Mouse (Mus musculus): ENCODE measurements around the gene Synj2. TPM values are rescaled to one million over a fixed set of nuclear protein-coding genes. Genes with fewer than 3 reads are reported as not detected.
A peak's percentile ranks its signal among the peaks of the same experiment; 100 is the strongest.

Synj2 gene
- total and polyA plus RNA-seq, 2 experiments, result 0.66 to 3.0 TPM

DNA sequence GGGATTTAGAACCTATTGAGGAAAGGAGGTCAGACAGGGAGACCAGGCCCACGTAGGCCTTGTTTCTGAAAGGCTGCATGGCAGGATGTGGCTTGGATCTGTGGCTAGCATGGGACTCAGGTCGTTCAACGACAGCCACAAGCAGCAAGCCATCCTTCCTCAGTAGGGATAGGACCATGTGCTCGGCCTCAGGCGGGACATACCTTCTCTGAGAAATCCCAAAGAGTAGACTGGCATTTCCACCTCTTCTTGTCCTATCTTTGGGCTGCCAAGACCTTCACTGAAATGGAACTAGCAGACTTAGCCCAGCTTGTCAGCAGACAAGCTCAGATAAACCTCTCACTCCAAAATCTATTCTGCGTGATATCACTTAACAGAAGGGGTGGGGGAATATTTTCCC lies 62.6 kb downstream of the Synj2 start:
- Histone ChIP-seq H3K27me3 (ENCODE audit: control insufficient read depth, insufficient read depth, low read length) (no peaks in the 10 kb centered on the region), H3K27ac (replicated peaks; ENCODE audit: insufficient read depth, low read depth, low read length) (no peak overlapping the region), H3K36me3 (ENCODE audit: control insufficient read depth, insufficient read depth, low read length) (no peaks in the 10 kb centered on the region), H3K4me1 (ENCODE audit: control insufficient read depth, insufficient read depth, low read length) (peaks cover 16% of the 10 kb centered on the region), H3K79me2 (ENCODE audit: control insufficient read depth, insufficient read depth, low read length) (no peaks in the 10 kb centered on the region), H3K9ac (ENCODE audit: low read depth, low read length) (no peak overlapping the region), H3K4me3 (ENCODE audit: insufficient read depth, low read depth, low read length) (no peak overlapping the region)
- TF ChIP-seq CTCF (IDR thresholded peaks at IDR 0.05; ENCODE audit: low read depth, low read length) (no peak), POLR2A (IDR thresholded peaks at IDR 0.05; ENCODE audit: extremely low read depth, insufficient read depth, low read length) (no peak)
- WGBS, result 90% methylated on average over 6 of the region's 6 CpGs
- DNase-seq (ENCODE audit: extremely low read depth, low read depth, low spot score), result no peak

DNA sequence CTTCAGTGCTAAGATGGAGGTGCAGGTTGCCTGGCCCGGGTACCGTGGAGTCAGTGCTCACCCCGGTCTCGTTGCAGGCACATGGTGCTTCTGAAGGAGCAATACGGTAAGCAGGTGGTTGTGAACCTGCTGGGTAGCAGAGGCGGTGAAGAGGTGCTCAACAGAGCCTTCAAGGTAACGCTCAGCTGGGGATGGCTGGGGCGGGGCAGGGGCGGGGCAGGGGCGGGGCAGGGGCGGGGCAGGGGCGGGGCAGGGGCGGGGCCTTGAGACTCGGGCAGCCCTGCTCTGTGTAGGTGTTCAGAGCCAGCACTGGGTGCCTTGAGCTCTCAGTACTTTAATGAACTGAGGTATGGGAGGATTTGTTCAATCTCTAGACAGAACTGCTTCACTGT lies 64.2 kb downstream of the Synj2 start:
- H3K4me1 ChIP-seq (ENCODE audit: control insufficient read depth, insufficient read depth, low read length), result peaks cover 10% of the 10 kb centered on the region
- peak overlapping the region; percentile 23; the same call in 1 of the 2 replicates for H3K27ac ChIP-seq (replicated peaks; ENCODE audit: insufficient read depth, low read depth, low read length)
- no peak overlapping the region for H3K4me3 ChIP-seq (ENCODE audit: insufficient read depth, low read depth, low read length)
- no peak for DNase-seq (ENCODE audit: extremely low read depth, low read depth, low spot score)
- H3K36me3 ChIP-seq (ENCODE audit: control insufficient read depth, insufficient read depth, low read length), result no peaks in the 10 kb centered on the region
- WGBS, result 26% methylated on average over 14 of the region's 14 CpGs
- no peaks in the 10 kb centered on the region for H3K27me3 ChIP-seq (ENCODE audit: control insufficient read depth, insufficient read depth, low read length)
- TF ChIP-seq POLR2A (IDR thresholded peaks at IDR 0.05; ENCODE audit: extremely low read depth, insufficient read depth, low read length) (no peak), CTCF (IDR thresholded peaks at IDR 0.05; ENCODE audit: low read depth, low read length) (no peak)
- no peak overlapping the region for H3K9ac ChIP-seq (ENCODE audit: low read depth, low read length)
- no peaks in the 10 kb centered on the region for H3K79me2 ChIP-seq (ENCODE audit: control insufficient read depth, insufficient read depth, low read length)

DNA sequence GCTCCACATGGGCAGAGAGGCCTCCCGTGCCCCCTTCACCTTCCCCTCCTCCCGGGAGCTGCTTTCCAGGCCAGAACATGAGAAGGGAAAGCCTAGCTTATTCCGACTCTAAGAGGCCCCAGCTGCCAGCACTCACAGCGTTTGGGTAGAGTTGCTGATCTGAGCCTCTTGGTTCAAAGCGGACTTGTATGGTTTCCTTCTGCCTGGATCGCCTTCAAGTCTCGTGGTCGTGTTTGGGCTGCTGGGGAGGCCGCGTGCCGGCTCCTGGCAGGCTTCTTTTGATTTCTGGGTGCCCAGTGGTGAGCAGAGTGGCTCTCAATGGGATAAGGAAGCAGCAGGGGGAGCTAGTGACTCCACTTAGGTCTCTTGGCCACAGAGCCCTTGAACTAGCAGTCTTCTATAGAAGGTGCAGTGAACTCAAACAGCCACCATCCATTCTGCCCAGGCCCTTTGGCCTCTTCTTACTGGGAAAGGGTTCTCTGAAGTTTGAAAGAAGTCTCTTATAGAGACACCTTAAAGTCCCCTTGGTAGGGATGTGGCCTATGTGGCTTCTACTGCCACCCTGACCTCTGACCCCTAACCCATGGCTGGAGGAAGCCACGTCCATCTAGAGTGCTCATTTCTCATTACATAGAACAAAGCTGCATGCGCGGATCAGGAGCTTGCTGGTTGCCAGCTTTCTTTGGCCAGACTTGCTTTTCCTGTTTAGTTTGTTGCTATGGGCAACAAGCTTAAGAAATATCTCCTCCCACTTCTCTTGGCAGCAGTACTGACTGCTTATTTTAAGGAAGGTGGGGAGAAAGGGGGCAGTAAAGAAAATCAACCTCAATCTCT lies 64.8 kb downstream of the Synj2 start:
- Histone ChIP-seq H3K4me3 (ENCODE audit: insufficient read depth, low read depth, low read length) (no peak overlapping the region), H3K36me3 (ENCODE audit: control insufficient read depth, insufficient read depth, low read length) (no peaks in the 10 kb centered on the region), H3K27ac (replicated peaks; ENCODE audit: insufficient read depth, low read depth, low read length) (peak overlapping the region; percentile 23; the same call in 1 of the 2 replicates), H3K9ac (ENCODE audit: low read depth, low read length) (no peak overlapping the region), H3K27me3 (ENCODE audit: control insufficient read depth, insufficient read depth, low read length) (no peaks in the 10 kb centered on the region), H3K4me1 (ENCODE audit: control insufficient read depth, insufficient read depth, low read length) (peaks cover 10% of the 10 kb centered on the region), H3K79me2 (ENCODE audit: control insufficient read depth, insufficient read depth, low read length) (no peaks in the 10 kb centered on the region)
- DNase-seq (ENCODE audit: extremely low read depth, low read depth, low spot score), result peak; percentile 89
- 39% methylated on average over 14 of the region's 14 CpGs for WGBS
- TF ChIP-seq POLR2A (IDR thresholded peaks at IDR 0.05; ENCODE audit: extremely low read depth, insufficient read depth, low read length) (no peak), CTCF (IDR thresholded peaks at IDR 0.05; ENCODE audit: low read depth, low read length) (peak; percentile 14; the same call in 1 of the 2 replicates)

DNA sequence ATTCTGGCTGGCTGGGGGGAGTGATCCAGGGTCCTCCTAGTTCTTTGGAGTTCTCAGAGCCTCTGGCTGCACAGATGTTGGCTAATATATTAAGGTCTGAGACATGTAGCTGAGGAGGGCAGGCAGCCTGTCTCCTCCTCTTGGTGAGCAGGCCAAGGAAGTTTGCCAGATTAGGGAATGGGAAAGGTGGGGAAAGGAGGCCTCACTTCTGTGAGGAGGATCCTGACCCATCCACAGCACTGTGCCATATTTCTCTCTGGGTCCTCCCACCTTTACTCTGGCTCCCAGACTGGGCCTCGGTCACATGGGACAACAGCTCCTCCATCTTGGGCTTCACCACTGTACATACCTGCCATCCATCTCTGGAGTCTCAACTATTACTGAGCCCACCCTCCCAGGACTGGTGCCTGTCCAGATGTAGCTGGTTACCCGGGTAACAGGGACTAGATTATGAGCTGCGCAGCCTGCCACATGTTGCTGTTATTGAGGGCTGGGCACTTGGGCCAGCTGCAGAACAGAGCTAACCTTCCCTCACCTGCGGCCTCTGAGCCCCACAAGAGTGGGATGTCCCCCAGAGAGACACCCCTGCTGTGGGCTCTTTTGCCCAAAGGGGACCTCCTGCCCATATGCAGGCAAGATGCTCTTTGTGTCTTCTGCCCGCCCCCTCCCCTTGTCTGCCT lies 66.2 kb downstream of the Synj2 start:
- TF ChIP-seq POLR2A (IDR thresholded peaks at IDR 0.05; ENCODE audit: extremely low read depth, insufficient read depth, low read length) (no peak), CTCF (IDR thresholded peaks at IDR 0.05; ENCODE audit: low read depth, low read length) (no peak)
- no peak overlapping the region for H3K4me3 ChIP-seq (ENCODE audit: insufficient read depth, low read depth, low read length)

DNA sequence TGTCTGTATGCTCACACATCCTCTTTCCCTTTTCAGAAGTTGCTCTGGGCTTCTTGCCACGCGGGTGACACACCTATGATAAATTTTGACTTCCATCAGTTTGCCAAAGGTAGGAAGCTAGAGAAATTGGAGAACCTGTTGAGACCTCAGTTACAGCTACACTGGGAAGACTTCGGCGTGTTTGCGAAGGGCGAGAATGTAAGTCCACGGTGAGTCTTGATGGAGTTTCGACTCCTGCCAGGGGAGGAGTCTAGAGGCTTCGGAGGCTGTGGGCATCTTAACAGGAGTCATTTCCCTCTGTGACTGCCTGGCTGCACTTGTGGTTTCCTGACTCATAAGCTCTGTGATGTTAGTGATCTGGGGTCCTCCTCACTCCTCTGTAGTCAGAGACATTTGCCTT lies 66.8 kb downstream of the Synj2 start:
- Histone ChIP-seq H3K36me3 (ENCODE audit: control insufficient read depth, insufficient read depth, low read length) (no peaks in the 10 kb centered on the region), H3K4me1 (ENCODE audit: control insufficient read depth, insufficient read depth, low read length) (peaks cover 10% of the 10 kb centered on the region), H3K27ac (replicated peaks; ENCODE audit: insufficient read depth, low read depth, low read length) (no peak overlapping the region), H3K27me3 (ENCODE audit: control insufficient read depth, insufficient read depth, low read length) (no peaks in the 10 kb centered on the region), H3K79me2 (ENCODE audit: control insufficient read depth, insufficient read depth, low read length) (no peaks in the 10 kb centered on the region), H3K4me3 (ENCODE audit: insufficient read depth, low read depth, low read length) (no peak overlapping the region), H3K9ac (ENCODE audit: low read depth, low read length) (no peak overlapping the region)
- DNase-seq (ENCODE audit: extremely low read depth, low read depth, low spot score), result no peak
- no peak for TF ChIP-seq CTCF (IDR thresholded peaks at IDR 0.05; ENCODE audit: low read depth, low read length)
- TF ChIP-seq POLR2A (IDR thresholded peaks at IDR 0.05; ENCODE audit: extremely low read depth, insufficient read depth, low read length), result no peak
- WGBS, result 87% methylated on average over 9 of the region's 9 CpGs

More for the DNA sequence above, 66.2 kb downstream of the Synj2 start:
- Histone ChIP-seq H3K9ac (ENCODE audit: low read depth, low read length) (no peak overlapping the region), H3K79me2 (ENCODE audit: control insufficient read depth, insufficient read depth, low read length) (no peaks in the 10 kb centered on the region), H3K27ac (replicated peaks; ENCODE audit: insufficient read depth, low read depth, low read length) (no peak overlapping the region), H3K4me1 (ENCODE audit: control insufficient read depth, insufficient read depth, low read length) (peaks cover 10% of the 10 kb centered on the region), H3K27me3 (ENCODE audit: control insufficient read depth, insufficient read depth, low read length) (no peaks in the 10 kb centered on the region), H3K36me3 (ENCODE audit: control insufficient read depth, insufficient read depth, low read length) (no peaks in the 10 kb centered on the region)
- 86% methylated on average over 5 of the region's 5 CpGs for WGBS
- DNase-seq (ENCODE audit: extremely low read depth, low read depth, low spot score), result no peak
